Mouse (Mus musculus) urinary bladder, postnatal 4 days (tissue): ENCODE results near the gene Mad2l1.
A peak's percentile ranks its signal among the peaks of the same experiment; 100 is the strongest.

Experiments used
- DNase-seq, 2 experiments: peaks; one replicate each; pipeline ENCODE4 v3.0.0; 2021 to 2022; ENCODE audit warnings: low spot score in 2 of 2

Mad2l1 gene

DNA sequence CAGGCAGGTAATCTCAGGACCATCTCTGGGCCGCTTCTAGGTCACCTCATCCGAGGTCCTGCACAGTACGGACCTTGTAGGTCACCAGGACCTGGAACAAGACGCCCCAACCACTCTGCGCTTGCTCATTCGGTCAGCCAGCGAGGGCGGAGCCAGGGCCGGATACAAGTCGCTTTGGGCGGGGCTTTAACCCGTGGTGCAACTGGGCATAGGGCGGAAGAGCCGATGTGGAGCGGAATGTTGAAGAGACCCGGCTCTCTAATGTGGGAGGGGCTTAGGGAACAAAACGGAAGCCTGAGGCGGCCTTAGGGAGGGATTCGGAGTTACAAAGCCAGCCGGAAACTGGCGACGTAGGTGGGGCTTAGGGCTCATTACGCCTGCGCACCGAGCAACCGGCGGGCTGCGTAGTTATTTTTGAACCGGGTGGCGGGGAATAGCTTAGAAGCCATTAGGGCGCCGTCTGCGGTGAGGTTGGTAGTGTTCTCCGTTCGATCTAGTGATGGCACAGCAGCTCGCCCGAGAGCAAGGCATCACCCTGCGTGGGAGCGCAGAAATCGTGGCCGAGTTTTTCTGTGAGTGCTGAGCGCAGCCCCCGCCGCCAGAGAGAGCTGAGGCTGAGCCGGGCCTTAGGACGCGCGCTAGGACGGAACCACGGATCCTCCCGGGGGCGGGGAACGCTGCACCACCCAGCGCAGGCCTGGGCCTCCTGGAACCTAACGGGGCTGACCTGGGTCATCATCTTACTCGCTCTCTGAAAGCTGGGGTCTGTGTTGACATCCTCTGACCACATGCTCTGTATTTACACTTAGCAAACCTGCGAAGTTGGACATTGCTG is at the start of gene Mad2l1:
Gene Mad2l1, plus strand, starts transcription at position 363 of the 835 bp plus-strand sequence.
- peak; percentile 95 for DNase-seq

DNA sequence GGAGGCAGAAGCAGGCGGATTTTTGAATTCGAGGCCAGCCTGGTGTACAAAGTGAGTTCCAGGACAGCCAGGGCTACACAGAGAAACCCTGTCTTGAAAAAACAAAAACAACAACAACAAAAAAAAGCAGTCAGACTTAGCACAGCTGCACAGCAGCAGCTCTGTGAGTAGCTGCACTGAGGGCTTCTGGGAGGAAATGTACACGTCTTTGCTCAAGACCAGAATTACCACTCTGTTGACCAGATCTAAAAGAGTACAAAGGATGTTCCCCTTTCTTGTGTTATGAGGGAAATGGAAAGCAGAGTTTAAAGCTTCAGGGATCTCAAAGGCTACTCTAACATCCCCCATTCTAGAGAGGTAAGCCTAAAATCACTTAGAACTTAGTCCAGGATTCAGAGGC is 41.5 kb upstream of the Mad2l1 start:
- DNase-seq: no peak

DNA sequence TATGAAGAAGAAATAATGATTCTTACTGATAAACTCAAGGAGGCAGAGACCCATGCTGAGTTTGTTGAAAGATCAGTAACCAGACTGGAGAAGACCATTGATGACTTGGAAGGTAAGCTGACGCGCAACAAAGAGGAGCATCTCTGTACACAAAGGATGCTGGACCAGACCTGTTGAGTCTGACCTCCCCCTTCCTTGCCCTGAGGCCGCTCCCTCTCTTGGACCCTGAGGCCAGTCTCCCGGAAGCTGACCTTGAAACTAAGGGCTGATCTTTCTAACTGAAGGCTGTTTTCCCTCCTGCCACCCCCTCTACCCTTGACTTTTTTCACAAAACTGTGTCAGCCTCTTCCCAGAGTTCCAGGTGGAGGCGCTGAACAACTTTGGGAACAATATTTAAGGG is 18.8 kb upstream of the Mad2l1 start:
- no peak for DNase-seq

DNA sequence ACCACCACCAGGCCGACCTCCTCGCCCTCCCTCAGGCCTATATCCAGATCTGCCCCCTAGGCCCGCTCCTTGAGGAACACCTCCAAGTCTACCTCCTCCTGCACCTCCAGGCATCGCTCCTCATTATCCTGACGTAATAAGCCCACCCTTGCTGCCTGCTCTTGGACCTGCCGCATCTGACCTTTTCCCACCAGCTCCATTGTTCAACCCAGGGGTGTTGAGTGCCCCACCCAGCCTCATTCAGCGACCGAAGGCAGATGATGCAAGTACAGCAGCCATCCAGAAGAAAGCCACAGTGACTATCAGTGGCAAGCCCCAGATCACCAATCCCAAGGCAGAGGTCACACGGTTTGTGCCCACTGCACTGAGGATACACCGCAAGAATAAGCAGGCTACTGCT is 6.8 kb upstream of the Mad2l1 start:
- no peak for DNase-seq

DNA sequence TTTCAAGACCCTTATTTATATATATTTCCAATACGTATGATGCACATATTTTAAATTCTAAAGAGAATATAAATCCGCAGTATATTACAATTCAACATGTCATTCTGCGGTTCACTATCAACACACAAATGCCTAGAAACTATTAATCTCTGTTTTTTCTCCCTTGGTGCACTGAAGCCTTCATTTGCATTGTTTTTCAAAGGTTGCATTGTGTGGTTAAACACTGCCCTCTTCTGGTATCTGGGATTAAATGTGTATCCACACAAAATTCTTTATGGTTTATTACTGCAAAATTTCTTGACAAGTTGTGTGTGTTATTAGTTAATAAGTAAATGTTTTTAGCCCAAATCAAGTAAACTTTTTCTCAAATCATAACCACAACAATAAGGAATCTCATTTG is 1.9 kb upstream of the Mad2l1 start:
- no peak for DNase-seq

DNA sequence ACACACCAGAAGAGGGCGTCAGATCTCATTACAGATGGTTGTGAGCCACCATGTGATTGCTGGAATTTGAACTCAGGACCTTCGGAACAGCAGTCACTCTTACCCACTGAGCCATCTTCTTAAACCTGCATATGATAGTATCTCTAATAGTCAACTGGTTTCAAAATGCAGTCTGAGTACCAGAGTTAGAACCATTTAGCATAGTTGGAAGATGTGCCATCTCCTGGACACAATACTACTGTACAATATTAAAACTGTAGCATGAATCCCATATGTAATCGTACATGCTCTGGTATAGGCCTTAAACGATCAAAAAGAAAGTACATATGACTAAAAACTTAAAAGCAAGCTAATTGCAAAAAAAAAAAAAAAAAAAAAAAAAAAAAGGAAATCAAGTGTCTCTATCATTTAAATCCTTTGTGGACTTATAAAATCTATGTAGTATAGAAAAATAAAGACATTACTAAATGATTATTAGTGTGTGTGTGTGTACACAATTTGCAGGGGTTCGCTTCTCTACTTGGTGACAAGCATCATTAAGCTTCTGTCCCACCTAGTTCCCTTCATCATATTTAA is 736 bp upstream of the Mad2l1 start:
- no peak for DNase-seq

DNA sequence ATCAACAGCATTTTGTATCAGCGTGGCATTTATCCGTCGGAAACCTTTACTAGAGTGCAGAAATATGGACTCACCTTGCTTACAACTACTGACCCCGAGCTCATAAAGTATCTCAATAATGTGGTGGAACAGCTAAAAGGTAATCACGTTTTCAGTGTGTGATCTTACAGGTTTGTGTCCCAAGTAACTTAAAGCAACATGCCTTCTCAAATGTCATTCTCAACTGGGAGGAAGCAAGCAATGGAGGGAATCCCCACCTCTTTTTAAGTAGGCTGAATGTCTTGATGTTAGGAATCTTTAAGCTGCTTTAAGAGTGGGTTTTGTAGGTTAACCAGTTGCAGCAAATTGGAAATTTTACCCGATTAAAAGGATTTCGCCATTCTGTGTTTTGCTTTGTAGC is 776 bp downstream of the Mad2l1 start:
- DNase-seq: no peak

DNA sequence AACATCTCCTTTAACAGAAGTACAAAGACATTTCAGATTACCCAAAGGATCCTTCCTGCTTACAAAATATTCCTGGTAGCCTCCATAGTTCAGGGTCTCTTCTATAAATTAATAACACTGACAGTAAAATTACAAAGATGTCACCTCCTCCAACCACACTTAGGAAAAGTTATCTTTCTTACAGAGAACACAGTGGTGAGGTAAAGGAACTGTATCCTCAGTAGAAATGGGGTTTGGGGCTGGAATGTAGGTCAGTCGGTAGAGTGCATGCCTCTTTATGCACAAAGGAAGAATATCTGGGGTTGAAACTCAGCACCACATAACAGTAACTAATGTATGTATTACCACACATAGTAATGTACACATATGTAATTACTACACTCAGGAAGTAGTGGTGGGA is 24.8 kb downstream of the Mad2l1 start, which contains the start of gene Vmn1r32:
Gene Vmn1r32, minus strand, starts transcription at position 101 of the 400 bp plus-strand sequence.
- no peak for DNase-seq

DNA sequence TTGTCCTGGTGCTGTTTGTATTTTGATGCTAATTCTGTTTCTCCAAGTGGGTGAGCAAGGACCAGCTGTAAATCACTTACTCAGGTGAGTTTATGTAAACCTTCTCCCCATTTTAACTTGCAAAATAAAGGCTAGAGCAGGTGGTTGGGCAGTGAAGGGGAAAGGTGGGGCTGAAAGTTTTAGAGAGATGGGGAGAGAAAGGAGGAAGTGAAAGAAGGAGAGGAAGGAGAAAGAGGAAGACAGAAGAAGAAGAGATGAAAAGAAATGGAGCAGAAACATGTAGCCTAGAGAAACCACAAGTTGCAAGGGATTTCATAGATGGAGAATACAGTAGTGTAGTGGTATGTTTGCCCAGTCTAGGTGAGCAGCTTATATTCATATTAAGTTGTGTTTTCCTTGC is 60.6 kb downstream of the Mad2l1 start:
- DNase-seq: no peak
